Mouse (Mus musculus): ENCODE results near the gene Gak. TPM values are rescaled to one million over a fixed set of nuclear protein-coding genes. Genes with fewer than 3 reads are reported as not detected.

Gene Gak
- polyA plus RNA-seq (2016; fragmentation: Nextera tagmentation; extraction: Ambion mirVana), result 48.1 and 57.8 TPM in 2 replicates

GRCm38 (mm10) chr5:108629634-108630483, at the start of gene Gak, which contains the start of gene Tmem175:
Gene Gak, minus strand, starts transcription at chr5:108629755.
Gene Tmem175, plus strand, starts transcription at chr5:108629770.
- Histone ChIP-seq H3K4me1 (replicated peaks) (peaks cover 16% of the 10 kb centered on the region), H3K27me3 (no peaks in the 10 kb centered on the region), H3K27ac (peak within 1 kb of the TSS; percentile 87), H3K9ac (replicated peaks) (peak within 1 kb of the TSS; percentile 92), H3K9me3 (no peaks in the 10 kb centered on the region), H3K4me2 (peak within 1 kb of the TSS; percentile 90), H3K36me3 (no peaks in the 10 kb centered on the region), H3K4me3 (replicated peaks) (peak within 1 kb of the TSS; percentile 90)
- peak; percentile 97 for ATAC-seq (ENCODE audit: insufficient number of reproducible peaks, insufficient read depth, low FRiP score, low TSS enrichment, low read depth)
- under 1% methylated on average over 58 of the region's 58 CpGs for WGBS

- peaks cover 23% of the 10 kb centered on the region for H3K4me1 ChIP-seq (replicated peaks)
- no peak overlapping the region for H3K4me3 ChIP-seq (replicated peaks)
- H3K9ac ChIP-seq (replicated peaks), result no peak overlapping the region
- WGBS, result 85% methylated on average over 6 of the region's 6 CpGs
- peak overlapping the region; percentile 53 for H3K27ac ChIP-seq
- no peaks in the 10 kb centered on the region for H3K9me3 ChIP-seq
- peaks cover 3% of the 10 kb centered on the region; the same call in 1 of the 2 replicates for H3K36me3 ChIP-seq
- no peaks in the 10 kb centered on the region for H3K27me3 ChIP-seq
- H3K4me2 ChIP-seq, result no peak overlapping the region
- no peak for ATAC-seq (ENCODE audit: insufficient number of reproducible peaks, insufficient read depth, low FRiP score, low TSS enrichment, low read depth)
These were observed 48.8 kb upstream of the Gak start for GRCm38 (mm10) chr5:108678296-108678854.

- Histone ChIP-seq H3K4me2 (peak overlapping the region; percentile 55), H3K36me3 (peaks cover 10% of the 10 kb centered on the region), H3K27me3 (no peaks in the 10 kb centered on the region), H3K9ac (replicated peaks) (peak overlapping the region; percentile 55), H3K4me1 (replicated peaks) (peaks cover 23% of the 10 kb centered on the region), H3K9me3 (no peaks in the 10 kb centered on the region), H3K4me3 (replicated peaks) (peak overlapping the region; percentile 37), H3K27ac (peak overlapping the region; percentile 91)
- ATAC-seq (ENCODE audit: insufficient number of reproducible peaks, insufficient read depth, low FRiP score, low TSS enrichment, low read depth), result peak; percentile 84
- 5% methylated on average over 25 of the region's 25 CpGs for WGBS
These were observed 48.2 kb upstream of the Gak start for GRCm38 (mm10) chr5:108677605-108678295.

GRCm38 (mm10) chr5:108676772-108677498, 47.4 kb upstream of the Gak start:
- H3K4me2 ChIP-seq, result peak overlapping the region; percentile 55
- ATAC-seq (ENCODE audit: insufficient number of reproducible peaks, insufficient read depth, low FRiP score, low TSS enrichment, low read depth), result no peak
- peak overlapping the region; percentile 55 for H3K9ac ChIP-seq (replicated peaks)
- H3K4me1 ChIP-seq (replicated peaks), result peaks cover 23% of the 10 kb centered on the region
- H3K27ac ChIP-seq, result peak overlapping the region; percentile 91
- H3K36me3 ChIP-seq, result peaks cover 18% of the 10 kb centered on the region
- peak overlapping the region; percentile 37 for H3K4me3 ChIP-seq (replicated peaks)
- 8% methylated on average over 5 of the region's 5 CpGs for WGBS
- H3K27me3 ChIP-seq, result no peaks in the 10 kb centered on the region
- no peaks in the 10 kb centered on the region for H3K9me3 ChIP-seq

GRCm38 (mm10) chr5:108675251-108675816, 45.8 kb upstream of the Gak start, which contains the start of gene Slc26a1:
Gene Slc26a1, minus strand, starts transcription at chr5:108675569.
- peaks cover 23% of the 10 kb centered on the region for H3K36me3 ChIP-seq
- peaks cover 24% of the 10 kb centered on the region for H3K4me1 ChIP-seq (replicated peaks)
- no peak for ATAC-seq (ENCODE audit: insufficient number of reproducible peaks, insufficient read depth, low FRiP score, low TSS enrichment, low read depth)
- no peak within 1 kb of the TSS for H3K27ac ChIP-seq
- H3K4me2 ChIP-seq, result no peak within 1 kb of the TSS
- H3K4me3 ChIP-seq (replicated peaks), result no peak within 1 kb of the TSS
- WGBS, result 81% methylated on average over 9 of the region's 9 CpGs
- H3K9me3 ChIP-seq, result no peaks in the 10 kb centered on the region
- no peaks in the 10 kb centered on the region for H3K27me3 ChIP-seq
- H3K9ac ChIP-seq (replicated peaks), result no peak within 1 kb of the TSS

- Histone ChIP-seq H3K27ac (no peak overlapping the region), H3K27me3 (no peaks in the 10 kb centered on the region), H3K4me3 (replicated peaks) (no peak overlapping the region), H3K4me2 (no peak overlapping the region), H3K36me3 (peaks cover 23% of the 10 kb centered on the region), H3K4me1 (replicated peaks) (peaks cover 31% of the 10 kb centered on the region), H3K9ac (replicated peaks) (no peak overlapping the region), H3K9me3 (no peaks in the 10 kb centered on the region)
- WGBS, result 85% methylated on average over 2 of the region's 2 CpGs
- no peak for ATAC-seq (ENCODE audit: insufficient number of reproducible peaks, insufficient read depth, low FRiP score, low TSS enrichment, low read depth)
These were observed 45.1 kb upstream of the Gak start for GRCm38 (mm10) chr5:108674624-108675023.

GRCm38 (mm10) chr5:108671757-108672156, 42.2 kb upstream of the Gak start:
- H3K27ac ChIP-seq, result no peak overlapping the region
- H3K4me1 ChIP-seq (replicated peaks), result peaks cover 21% of the 10 kb centered on the region
- no peak overlapping the region for H3K9ac ChIP-seq (replicated peaks)
- no peak for ATAC-seq (ENCODE audit: insufficient number of reproducible peaks, insufficient read depth, low FRiP score, low TSS enrichment, low read depth)
- no peak overlapping the region for H3K4me3 ChIP-seq (replicated peaks)
- no peaks in the 10 kb centered on the region for H3K27me3 ChIP-seq
- H3K36me3 ChIP-seq, result peaks cover 23% of the 10 kb centered on the region
- no peaks in the 10 kb centered on the region for H3K9me3 ChIP-seq
- 94% methylated on average over 12 of the region's 12 CpGs for WGBS
- no peak overlapping the region for H3K4me2 ChIP-seq

GRCm38 (mm10) chr5:108670785-108671184, 41.2 kb upstream of the Gak start:
- Histone ChIP-seq H3K4me1 (replicated peaks) (peaks cover 18% of the 10 kb centered on the region), H3K9ac (replicated peaks) (no peak overlapping the region), H3K4me2 (no peak overlapping the region), H3K36me3 (peaks cover 23% of the 10 kb centered on the region), H3K27me3 (no peaks in the 10 kb centered on the region), H3K27ac (no peak overlapping the region), H3K4me3 (replicated peaks) (no peak overlapping the region), H3K9me3 (no peaks in the 10 kb centered on the region)
- no peak for ATAC-seq (ENCODE audit: insufficient number of reproducible peaks, insufficient read depth, low FRiP score, low TSS enrichment, low read depth)

- Histone ChIP-seq H3K9ac (replicated peaks) (no peak overlapping the region), H3K4me1 (replicated peaks) (peaks cover 15% of the 10 kb centered on the region), H3K27ac (no peak overlapping the region; the same call in 1 of the 2 replicates), H3K4me2 (peak overlapping the region; percentile 75), H3K27me3 (no peaks in the 10 kb centered on the region), H3K36me3 (peaks cover 23% of the 10 kb centered on the region), H3K4me3 (replicated peaks) (peak overlapping the region; percentile 53), H3K9me3 (no peaks in the 10 kb centered on the region)
- no peak for ATAC-seq (ENCODE audit: insufficient number of reproducible peaks, insufficient read depth, low FRiP score, low TSS enrichment, low read depth)
- WGBS, result 75% methylated on average over 9 of the region's 9 CpGs
These were observed 40.4 kb upstream of the Gak start for GRCm38 (mm10) chr5:108669986-108670385.
